Mouse (Mus musculus) ES-E14 (cell line): Measurements from ENCODE around the gene 2310039H08Rik.

ENCODE experiments used
- CHD2 ChIP-seq: IDR thresholded peaks from 2 replicates; pipeline ENCODE4 v1.6.1; 2014; ENCODE audit warnings: mild to moderate bottlenecking, low read depth, low read length, inconsistent platforms
- HCFC1 ChIP-seq: IDR thresholded peaks from 2 replicates; pipeline ENCODE4 v1.6.1; 2012; ENCODE audit warnings: low read length, inconsistent platforms, borderline replicate concordance; ENCODE audit not compliant: insufficient read depth
- MAFK ChIP-seq: IDR thresholded peaks from 2 replicates; pipeline ENCODE4 v1.6.1; 2014; ENCODE audit warnings: mild to moderate bottlenecking, low read depth, low read length, inconsistent platforms; ENCODE audit not compliant: insufficient read depth
- ZC3H11A ChIP-seq: IDR thresholded peaks from 2 replicates; pipeline ENCODE4 v1.6.1; 2012; ENCODE audit warnings: low read depth, mild to moderate bottlenecking, inconsistent platforms, low read length, borderline replicate concordance

GRCm38 (mm10) chr17:46775070-46775469, 2.6 kb downstream of the 2310039H08Rik start:
- TF ChIP-seq HCFC1 (no peak), ZC3H11A (no peak), CHD2 (no peak), MAFK (no peak)
